Mouse (Mus musculus) lung, postnatal 4 days (tissue): ENCODE results near the gene Htr7.

Experiments
- DNase-seq, 2 experiments: peaks; one replicate each; pipeline ENCODE4 v3.0.0; 2021

The Htr7 gene

GRCm38 (mm10) chr19:36057231-36057811 lies at the start of gene Htr7:
TSS of gene Htr7 (minus strand) at chr19:36057507.
- DNase-seq, result peak; percentile 13 to 28

- DNase-seq, result no peak
Observed at GRCm38 (mm10) chr19:36103909-36104308, 46.6 kb upstream of the Htr7 start.

- DNase-seq, result no peak
Observed at GRCm38 (mm10) chr19:36098916-36099315, 41.6 kb upstream of the Htr7 start.

DNA sequence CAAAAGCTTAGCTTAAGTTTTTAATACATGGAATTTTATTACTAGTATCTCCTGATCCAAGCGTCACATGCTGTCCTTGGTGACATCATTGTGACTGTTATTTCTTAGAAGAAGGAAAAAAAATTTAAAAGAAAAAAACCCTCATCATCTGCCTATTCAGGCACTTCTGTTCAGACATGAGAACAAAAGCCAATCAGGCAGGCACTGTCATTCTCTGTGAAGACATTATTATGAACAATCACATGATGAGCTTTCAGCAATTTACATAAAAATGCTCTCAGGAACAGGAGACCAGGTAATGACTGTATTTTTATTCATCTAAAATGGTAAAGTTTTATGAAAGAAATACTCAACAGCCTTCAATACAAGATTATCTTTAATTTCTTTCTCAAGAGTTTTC lies 41.0 kb upstream of the Htr7 start:
- no peak for DNase-seq

- DNase-seq, result no peak
Observed at GRCm38 (mm10) chr19:36097194-36097593, 39.9 kb upstream of the Htr7 start.

DNA sequence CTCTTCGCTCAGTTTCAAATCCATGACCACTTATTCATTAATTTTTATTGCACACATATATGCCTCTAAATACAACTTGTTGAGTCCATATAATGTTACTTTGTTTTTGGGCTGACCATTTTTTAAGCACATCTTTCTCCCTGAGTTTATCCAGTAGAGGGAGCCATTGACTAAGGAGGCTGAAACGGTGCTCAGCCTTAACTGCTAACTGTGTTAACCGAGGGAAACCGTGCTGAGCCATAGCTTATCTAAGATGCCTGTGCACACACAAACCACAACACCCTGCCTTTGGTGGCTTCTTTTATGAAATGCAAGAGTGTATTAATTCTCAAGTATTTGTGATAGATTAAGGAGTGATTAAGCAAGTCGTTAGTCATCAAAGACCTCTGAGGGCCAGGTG lies 33.5 kb upstream of the Htr7 start:
- no peak for DNase-seq

DNA sequence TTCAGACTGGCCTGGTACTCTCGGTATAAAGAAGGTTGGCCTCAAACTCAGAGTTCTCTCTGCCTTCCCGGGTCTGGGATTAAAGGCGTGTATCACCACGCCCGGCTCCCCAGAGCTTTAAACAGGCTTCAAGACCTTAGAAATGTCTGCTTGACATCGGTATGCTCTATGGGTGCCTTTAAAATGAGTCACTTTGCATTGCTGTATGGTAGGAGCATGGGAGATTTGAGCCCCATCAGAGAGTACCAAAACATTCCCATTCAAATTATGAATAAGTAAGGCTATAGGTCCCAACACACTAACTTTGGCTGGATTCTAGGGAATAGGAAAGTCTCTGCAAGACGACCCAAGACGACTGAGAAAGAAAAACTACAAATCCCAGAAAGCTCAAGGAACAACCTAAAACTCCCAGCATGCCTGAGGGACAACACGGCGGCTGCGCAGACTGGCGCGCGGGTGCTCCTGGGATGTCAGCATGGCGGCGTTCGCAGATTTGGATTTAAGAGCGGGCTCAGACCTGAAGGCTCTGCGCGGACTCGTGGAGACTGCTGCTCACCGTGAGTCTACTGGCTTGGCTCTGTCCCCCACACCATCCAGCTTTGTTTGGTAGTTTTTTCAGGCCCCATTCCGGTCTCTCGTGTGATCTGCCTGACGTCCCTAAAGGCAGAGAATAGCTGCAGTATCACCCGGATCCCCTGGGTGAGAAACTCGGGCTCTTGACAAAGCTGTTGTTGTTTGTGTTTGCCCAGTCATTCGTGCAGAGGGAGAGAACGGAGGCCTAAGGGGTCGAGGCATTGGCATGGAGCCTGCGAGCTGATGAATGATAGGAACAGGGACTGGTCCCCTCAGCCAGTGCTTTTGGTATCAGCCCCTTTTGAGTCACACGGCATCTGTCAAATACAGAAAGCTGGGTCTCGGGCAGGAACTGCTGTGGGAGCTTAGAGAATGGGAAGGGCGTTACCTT lies 26.2 kb upstream of the Htr7 start, which contains the start of gene Rpp30:
Gene Rpp30, plus strand, starts transcription at position 455 of the 964 bp plus-strand sequence.
- DNase-seq, result peak; percentile 87 to 91

DNA sequence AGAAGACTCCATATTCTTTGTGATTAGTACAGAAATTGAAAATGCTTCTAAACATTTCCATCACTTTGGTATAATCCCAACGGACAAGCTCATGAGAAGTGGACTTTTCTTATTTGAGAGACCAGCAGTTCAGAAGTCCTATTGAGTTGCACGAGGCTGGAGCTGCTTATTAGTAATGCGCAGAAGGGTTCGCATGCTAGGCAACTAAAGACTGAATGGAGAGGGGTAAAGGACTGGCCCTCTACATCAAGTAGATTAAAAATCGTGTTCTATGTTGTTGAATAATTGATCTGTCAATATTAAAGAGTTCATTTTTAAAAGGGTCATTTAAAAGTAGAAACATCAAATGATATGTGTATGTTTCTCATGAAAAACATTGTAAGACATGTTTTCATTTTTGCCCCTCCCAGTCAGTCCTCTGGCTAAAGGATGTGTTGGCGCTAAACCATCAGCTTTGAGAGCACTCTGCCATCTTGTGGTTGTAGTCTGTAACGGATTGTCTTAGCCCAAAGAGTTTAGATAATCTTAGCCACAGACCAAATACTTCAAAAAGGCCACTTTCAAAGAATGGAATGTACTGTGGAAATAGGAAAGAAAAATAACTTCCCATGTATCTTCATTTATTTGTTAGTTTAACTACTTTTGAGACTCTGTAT lies 25.4 kb upstream of the Htr7 start:
- peak in 1 of 2 experiments; percentile 43 for DNase-seq

DNA sequence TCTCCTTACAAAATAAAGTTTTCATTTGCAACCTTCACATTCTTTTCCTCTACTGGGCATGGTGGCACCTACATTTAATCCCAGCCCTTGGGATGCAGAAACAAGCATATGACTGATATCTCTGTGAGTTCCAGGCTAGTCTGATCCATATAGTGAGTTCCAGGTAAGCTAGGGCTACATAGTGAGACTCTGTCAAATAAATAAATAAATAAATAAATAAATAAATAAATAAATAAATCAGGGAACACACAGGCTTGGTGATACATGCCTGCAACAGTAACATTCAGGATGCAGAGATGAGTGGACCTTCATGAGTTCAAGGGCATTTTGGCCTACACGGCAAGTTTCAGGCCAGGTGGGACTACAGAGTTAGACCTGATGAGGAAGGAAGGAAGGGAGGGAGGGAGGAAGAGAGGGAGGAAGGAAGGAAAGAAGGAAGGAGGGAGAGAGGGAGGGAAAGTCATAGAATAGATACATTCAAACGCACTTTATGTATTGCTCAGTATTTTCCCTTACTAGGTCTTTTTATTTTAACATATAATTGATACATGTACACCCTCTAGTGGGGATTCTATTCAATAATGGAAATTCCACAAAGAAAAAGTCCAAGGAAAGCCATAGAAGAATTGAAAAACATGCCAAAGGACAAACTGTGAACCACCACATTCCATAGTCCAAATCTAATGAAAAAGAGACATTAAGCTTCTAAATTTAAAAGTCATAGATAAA lies 5.7 kb upstream of the Htr7 start:
- DNase-seq, result no peak

- no peak for DNase-seq
Observed at GRCm38 (mm10) chr19:36056502-36057221, 645 bp downstream of the Htr7 start.

DNA sequence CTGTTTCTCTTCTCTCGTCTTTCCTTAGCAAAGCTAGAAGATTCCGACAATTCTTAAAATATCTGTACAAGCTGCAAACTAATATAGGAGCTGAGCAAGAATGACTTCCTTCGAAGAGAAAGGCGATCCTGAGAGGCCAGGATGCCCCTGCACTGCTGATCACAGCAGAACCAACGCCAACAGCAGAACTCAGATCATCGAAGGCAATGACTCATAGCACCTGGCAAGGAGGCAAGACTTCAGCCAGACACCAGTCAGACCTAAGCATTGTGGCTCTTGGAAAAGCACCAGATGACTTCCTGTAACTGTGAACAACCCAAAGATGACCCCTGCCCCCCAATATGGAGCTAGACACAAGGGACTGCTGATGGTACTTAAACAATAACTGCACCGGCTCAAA lies 11.3 kb downstream of the Htr7 start:
- DNase-seq, result no peak

- DNase-seq, result no peak
Observed at GRCm38 (mm10) chr19:36014836-36015235, 42.5 kb downstream of the Htr7 start.

GRCm38 (mm10) chr19:36006277-36006676 lies 51.0 kb downstream of the Htr7 start:
- DNase-seq, result peak; percentile 27 to 46

- no peak for DNase-seq
Observed at GRCm38 (mm10) chr19:36004961-36005360, 52.3 kb downstream of the Htr7 start.

DNA sequence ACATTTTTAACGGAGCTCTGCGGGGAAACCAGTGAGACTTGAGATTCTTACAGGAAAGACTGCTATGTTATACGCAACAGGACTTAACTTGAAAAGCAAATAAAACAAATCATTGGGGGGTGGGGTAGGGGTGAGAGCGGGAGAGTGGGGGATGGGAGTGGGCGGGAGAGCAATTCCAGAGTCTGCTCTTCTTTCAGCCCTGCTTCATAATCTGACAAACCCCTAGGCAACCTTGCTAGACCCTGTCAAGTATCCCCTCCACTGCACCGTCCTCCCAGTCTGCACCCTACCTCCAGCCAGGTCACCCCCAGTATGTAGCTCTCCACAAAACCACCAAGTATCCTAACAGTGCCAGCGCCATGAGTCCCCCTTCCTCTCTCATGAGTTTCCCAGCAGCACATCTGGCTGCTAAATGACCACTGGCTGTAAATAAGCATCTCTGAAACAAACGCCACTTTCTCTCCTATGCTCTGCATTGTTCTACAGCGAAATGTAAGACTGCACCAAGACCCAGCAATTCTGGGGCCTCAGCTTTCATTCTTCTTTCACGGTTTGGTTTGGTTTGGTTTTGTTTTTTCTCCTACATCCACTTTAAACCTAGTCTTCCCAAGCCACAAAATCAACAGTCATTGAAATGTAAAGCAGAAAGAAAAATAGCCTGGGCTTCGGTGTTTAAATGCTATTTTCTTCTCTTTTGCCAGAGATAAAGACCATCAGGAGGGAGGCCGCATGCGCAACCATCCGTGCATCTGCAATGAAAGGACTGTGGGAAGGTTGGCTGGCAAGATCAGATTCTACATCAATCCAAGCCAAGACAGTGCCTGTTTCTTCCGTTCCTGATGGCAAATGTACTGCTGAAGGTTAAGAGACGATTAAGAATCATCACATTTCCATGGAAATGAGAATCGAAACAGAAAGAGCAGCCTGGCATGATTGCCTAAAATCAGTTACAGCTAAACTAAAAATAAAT lies 54.5 kb downstream of the Htr7 start:
- DNase-seq, result no peak

DNA sequence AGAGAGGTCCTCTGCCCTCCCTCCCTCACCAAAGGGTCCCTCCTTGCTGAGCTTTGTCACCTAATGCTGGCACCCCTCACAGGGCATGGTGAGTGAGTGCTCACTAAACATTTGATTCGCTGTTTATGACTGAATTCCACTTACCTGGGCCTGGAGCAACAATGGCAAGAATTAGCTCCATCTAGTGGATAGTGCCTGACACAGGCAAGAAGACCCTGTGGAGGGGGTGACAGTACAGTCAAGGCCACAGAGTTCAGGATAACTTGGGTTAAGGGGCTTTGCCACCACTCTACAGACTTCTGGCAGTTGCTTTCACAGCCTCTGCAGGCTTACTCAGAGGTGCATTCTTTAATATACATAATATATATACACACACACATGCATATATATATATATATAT lies 55.8 kb downstream of the Htr7 start:
- no peak for DNase-seq

DNA sequence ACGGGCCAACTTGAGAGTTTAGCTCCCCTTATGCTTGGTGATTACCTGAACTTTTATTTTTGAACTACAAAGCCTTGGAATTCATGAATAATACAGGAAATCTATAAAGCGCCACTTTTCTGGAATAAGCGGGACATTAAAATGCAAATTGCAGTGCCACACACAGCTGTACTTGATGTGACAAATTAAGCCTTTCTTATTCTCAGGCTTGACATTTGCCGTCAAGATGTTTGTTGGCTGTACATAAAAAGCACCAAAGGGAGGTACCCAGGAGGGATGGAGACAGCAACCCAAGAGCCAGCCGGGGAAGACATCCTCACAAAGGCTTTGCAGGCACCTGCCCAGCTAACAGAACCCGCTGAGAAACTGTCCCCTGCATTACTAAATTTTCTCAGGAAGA lies 56.4 kb downstream of the Htr7 start:
- DNase-seq, result no peak

DNA sequence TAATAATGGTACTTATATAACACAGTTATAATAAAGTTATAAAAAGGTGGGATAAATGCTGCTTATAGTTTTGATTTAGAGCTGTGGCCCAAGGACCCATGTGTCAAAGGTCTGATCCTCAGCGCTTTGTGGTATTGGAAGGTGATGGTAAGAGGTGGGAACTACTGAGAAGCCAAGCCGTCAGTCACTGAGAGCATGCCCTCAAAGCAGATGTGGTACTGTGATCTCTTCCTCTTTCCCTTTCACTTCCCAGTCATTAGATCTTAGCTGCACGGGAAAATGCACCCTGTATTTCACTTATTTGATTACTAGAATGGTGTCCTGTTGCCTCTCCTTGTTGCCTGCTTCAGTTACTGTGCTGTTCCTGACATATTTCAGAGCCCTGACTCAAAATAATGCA lies 59.9 kb downstream of the Htr7 start:
- no peak for DNase-seq

DNA sequence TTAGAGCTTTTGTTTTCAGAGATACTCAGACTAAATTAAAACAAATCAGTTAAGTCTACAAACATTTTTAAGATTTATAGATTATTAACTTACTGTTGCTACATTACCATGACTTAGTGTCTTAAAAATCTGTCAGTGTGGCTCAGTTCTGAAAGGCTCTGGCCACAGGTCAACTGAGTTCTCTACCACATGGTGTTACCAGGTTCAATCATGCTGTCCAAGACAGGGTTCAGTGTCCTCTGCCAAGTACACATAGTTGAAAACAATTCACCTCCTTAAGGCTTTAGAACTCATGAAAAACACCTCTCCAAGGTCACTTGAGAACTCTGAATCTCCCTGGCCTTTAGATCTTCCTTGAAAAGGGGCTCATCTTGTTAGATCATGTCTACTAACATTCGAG lies 69.8 kb downstream of the Htr7 start:
- no peak for DNase-seq

- DNase-seq, result no peak
Observed at GRCm38 (mm10) chr19:35974681-35975080, 82.6 kb downstream of the Htr7 start.

DNA sequence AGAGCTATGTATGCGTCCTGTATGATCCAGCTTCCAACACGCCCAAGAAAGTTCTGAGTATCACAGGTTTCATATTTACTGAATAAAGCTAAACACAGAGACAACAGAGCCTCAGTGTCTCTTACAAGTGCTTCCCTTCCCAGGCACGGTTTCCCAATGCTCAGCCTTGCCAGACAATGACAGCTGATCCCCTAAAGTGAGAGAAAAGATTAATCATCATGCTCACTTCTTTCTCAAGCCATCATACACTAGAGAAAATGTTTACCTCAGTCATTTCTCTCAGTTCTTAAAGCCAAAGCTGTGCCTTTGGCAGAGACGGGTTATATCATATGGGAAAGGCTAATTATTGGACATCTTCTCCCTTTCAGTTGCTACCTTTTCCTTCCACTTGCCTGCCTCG lies 99.7 kb downstream of the Htr7 start:
- DNase-seq, result no peak
